Mouse (Mus musculus): Measurements from ENCODE around the gene Acot2.
A peak's percentile ranks its signal among the peaks of the same experiment; 100 is the strongest.
"Not testable (repeated sequence)": the region's sequence is repeated elsewhere in the genome, so short reads cannot be mapped to it uniquely, and the experiment has no call there.

Gene Acot2

GRCm38 (mm10) chr12:83998341-83999107 lies 10.9 kb downstream of the Acot2 start:
- peak in 1 of 2 experiments; percentile 39 for DNase-seq

- DNase-seq = peak; percentile 95 to 97
These were observed 11.6 kb downstream of the Acot2 start for GRCm38 (mm10) chr12:83999237-83999636.

- DNase-seq = no peak
These were observed 12.8 kb downstream of the Acot2 start for GRCm38 (mm10) chr12:84000418-84000817.

DNA sequence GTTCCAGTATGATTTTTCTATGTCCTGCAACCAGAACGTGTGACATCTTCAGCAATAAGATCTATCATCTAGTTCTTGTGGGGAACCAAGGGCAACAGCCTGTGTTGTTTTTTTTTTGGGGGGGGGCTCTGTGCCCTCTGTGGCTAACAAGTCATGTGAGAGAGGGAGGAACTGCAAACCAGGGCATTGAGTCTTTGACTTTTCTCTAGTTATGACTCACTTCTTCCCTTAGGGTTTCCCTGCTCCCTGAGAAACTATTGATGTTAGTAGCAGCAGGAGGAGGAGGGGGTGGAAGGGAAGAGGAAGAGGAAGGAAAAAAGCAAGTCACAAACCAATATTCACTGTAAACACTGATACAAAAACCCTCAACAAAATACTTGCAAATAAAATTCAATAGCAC lies 16.2 kb downstream of the Acot2 start:
- DNase-seq = no peak

DNA sequence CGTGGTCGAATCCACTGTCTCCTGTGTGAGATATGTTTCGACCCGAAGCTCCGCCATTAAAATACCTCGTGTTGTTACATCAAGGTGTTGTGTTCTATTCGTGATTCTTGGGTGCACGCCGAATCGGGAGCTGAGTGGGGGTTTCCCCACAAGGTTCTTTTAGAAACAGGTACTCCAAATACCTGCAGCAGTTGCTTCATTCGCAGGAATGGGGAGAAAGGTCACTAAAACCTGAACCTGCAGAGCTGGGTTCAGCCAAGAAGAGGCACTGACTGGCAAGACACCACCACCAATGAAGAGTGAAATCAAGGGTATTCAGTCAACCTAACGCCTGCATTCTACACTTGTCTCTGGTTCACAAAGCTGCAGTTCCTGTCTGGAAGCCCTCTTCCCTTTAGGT lies 20.6 kb downstream of the Acot2 start:
- peak in 1 of 2 experiments; percentile 58 for DNase-seq

- no peak for DNase-seq
These were observed 21.1 kb downstream of the Acot2 start for GRCm38 (mm10) chr12:84008729-84009128.

DNA sequence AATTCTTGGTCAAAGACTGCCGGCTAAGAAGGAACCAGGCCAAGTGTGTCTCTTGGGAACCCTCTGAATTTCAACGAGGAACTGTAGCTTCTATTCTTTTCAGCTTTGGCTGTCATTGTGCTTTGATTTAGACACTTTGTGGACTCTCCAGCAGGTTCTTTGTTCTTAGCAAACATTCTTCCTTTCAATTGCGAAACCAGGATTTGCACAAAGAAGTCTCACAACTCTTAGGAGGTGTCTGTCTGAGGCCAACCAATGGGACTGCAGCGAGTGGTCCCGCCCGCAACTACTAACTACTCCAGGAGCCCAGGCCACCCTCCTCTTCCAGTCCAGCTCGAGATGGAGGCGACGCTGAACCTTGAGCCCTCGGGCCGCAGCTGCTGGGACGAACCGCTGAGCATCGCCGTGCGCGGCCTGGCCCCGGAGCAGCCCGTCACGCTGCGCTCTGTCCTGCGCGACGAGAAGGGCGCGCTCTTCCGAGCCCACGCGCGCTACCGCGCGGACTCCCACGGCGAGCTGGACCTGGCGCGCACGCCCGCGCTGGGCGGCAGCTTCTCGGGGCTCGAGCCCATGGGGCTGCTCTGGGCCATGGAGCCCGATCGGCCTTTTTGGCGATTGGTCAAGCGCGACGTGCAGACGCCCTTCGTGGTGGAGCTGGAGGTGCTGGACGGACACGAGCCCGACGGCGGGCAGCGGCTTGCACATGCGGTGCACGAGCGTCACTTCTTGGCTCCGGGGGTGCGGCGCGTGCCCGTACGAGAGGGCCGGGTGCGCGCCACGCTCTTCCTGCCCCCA lies 21.7 kb downstream of the Acot2 start, which contains the start of gene Acot1:
Gene Acot1, plus strand, starts transcription at position 320 of the 795 bp plus-strand sequence.
- peak; percentile 83 to 94 for DNase-seq

DNA sequence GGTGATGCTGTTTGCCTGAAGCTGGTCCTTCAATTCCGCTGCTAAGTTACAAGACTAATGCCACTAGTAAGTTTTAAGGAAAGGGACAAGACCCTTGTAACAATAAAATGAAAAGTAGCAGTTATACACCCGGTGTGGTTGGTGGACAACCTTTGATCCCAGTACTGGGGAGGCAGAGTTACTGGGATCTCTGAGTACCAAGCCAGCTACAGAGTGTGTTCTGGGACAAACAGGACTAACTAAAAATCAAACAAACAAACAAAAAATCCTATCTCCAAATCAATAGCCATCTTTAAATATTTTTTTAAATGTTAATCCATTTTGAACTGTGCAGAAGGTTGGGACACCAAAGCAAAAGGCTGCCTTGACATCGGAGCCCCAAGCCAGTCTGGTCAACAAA lies 22.5 kb downstream of the Acot2 start:
- no peak for DNase-seq

- DNase-seq = peak; percentile 97
These were observed 23.8 kb downstream of the Acot2 start for GRCm38 (mm10) chr12:84011251-84012040.

- no peak for DNase-seq
These were observed 25.5 kb downstream of the Acot2 start for GRCm38 (mm10) chr12:84013130-84013529.

GRCm38 (mm10) chr12:84013701-84014100 lies 26.0 kb downstream of the Acot2 start:
- no peak for DNase-seq

GRCm38 (mm10) chr12:84020528-84020927 lies 32.9 kb downstream of the Acot2 start:
- DNase-seq = peak; percentile 93 to 95

GRCm38 (mm10) chr12:84022266-84022665 lies 34.6 kb downstream of the Acot2 start:
- not testable (repeated sequence) for DNase-seq

DNA sequence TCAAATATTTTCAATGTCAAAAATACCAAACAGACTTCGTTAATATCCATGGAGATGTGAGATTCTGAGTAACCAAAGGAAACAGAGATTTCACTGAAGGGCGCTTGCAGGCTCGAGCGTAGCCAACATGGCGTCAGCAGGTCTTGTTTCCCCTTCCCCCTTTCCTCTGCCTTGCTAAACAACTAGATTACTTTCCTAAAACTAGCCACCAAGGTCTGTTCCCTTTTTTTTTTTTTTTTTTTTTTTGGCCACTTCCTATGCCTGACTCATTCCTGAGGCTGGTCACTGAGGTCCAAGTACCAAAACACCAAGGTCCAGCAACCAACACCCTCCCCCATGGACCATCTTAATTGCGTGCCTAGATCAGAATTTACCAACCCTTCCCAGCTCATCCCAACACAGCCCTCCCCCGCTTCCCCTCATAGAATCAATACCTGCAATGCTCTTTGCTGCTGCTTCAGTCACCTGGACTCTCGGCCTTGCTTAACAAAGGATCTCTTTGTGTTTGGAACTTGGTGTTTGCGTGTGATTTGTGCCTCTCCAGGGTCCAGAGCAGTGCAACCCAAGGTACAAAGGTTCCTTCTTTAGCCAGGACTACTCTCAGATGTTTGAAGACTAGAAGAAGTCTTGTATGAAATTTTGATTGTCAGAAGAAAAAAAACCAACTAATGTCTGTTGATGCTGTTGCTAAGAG lies 35.5 kb downstream of the Acot2 start:
- no peak for DNase-seq

GRCm38 (mm10) chr12:84025888-84026287 lies 38.2 kb downstream of the Acot2 start:
- DNase-seq = no peak

DNA sequence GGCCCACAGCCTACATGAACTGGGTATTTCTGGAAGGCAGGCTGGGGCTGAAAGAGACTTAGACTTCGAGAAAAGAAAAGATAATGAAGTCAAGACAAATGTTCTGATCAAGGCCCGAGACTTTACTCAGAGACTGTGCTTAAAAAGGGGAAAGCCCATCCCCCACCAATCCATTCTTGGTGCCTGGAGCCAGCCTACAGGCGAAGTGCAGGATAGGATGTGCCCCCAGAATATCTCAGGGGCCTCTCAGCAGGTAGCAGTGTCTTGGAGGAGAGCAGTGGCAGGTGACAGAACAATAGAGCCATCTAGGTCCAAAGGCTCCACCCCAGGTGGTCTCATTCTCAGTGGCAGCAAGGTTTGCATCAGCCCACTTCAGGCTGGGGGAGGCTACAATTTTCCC lies 40.7 kb downstream of the Acot2 start:
- DNase-seq = not testable (repeated sequence)

DNA sequence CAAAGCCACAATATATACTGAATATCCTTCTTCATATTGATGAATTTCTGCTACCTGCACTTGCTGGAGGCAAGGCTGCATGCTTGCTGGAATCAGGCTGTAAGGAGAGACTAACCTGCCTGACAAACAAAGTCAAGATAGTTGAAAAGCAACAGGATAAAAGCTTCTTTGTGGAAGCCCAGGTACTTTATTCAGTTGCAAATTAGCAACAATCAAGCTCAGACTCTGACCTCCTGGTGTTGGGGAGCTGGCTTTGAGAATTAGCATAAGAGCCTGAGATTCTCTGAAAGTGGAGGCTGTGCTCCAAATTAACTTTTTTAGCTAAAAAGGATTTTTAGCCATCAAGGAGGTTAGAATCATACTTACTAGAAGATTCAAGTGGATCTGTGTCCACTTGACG lies 41.4 kb downstream of the Acot2 start:
- not testable (repeated sequence) for DNase-seq

DNA sequence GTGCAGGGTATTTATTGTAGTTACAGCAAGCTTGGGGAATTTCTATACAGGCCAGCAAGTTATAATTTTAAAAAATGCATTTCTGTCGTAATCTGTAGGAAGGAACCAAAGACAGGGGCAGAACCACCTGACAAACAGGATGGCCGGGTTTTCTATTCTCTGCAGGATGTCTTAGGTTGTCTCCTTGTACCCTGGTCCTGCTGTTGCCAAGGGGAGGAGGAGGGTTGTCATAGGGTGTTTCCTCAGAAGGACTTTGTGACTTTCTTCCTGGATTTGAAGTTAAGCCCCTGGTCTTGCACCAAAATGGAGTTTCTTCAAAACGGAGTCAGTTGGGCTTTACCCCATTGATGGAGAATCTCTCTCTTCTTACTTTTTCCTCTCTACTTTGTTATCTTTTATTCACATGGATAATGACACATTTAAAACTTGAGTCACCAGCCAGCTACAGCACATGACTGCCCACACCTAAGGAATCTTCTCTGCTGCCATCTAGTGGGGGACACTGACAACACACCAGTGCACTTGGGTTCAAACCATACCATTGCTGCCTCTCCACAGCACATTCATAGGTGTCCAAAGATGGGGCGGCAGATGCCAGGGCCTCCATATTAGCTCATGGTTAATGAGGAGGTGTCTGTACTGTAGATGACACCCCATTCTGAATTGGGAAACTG lies 43.1 kb downstream of the Acot2 start:
- peak; percentile 81 to 89 for DNase-seq

DNA sequence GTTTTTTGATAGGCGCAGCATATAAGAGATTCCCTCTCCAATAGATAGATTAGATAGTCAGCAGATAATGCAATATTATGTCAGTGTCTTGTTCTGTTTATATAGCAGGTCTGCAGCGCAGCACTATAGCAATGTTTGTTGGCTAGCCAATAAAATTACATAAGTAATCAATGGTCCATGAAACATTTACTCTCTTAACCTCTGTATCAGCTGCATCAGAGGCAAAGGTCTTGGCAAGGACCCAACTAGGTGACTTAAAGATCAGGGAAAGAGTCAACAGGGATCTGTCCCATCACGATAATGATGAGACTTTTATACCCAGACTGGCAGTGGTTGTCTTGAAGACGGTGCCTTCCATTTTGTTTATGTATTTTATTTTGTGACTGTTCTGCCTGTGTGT lies 45.2 kb downstream of the Acot2 start:
- DNase-seq = no peak

- DNase-seq = peak in 1 of 2 experiments; percentile 51
These were observed 45.6 kb downstream of the Acot2 start for GRCm38 (mm10) chr12:84033302-84033701.

GRCm38 (mm10) chr12:84034108-84034507 lies 46.4 kb downstream of the Acot2 start:
- DNase-seq = no peak

GRCm38 (mm10) chr12:84038241-84038640 lies 50.6 kb downstream of the Acot2 start, which contains the start of gene Acot4:
Gene Acot4 (plus strand): TSS chr12:84038379.
- DNase-seq = peak; percentile 82 to 92
